Mouse (Mus musculus) ovary, adult 18-20 months (tissue): ENCODE measurements at regions not wholly inside any gene's neighbourhood (a gene's known extent, or its start where the extent isn't known, plus 50 kb on each side); places are given as distances from the start of the nearest gene placed in this dataset.
A peak's percentile ranks its signal among the peaks of the same experiment; 100 is the strongest.
"Not testable (repeated sequence)": the region's sequence is repeated elsewhere in the genome, so short reads cannot be mapped to it uniquely, and the experiment has no call there.

Experiments used
- DNase-seq: peaks from one replicate; pipeline ENCODE4 v3.0.0; 2022; ENCODE audit warnings: low spot score, mixed read lengths

- DNase-seq = no peak
These were observed 248.3 kb downstream of the Gadd45g start for GRCm38 (mm10) chr13:52094785-52095184.

DNA sequence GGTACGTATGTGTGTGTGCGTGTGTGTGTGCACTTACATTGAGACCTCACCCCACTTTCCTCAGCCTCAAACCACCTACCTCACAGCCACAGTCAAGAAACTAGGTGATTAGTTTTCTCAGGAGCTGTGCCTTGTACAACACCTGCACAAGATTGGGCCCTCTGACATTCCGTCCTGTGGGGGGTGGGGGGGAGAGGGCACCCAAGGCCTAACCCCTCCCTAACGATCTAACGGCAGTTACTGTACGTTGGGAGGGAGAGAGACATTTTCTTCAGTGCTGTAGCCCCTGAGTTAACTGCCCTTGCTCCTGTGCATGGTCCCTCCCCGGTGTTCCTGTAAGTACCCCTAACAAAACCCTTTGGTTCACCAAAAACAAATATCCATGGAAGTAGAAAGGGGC lies 250.0 kb downstream of the Gadd45g start:
- DNase-seq = no peak

GRCm38 (mm10) chr13:52105989-52106642 lies 259.6 kb downstream of the Gadd45g start:
- no peak for DNase-seq

GRCm38 (mm10) chr13:52108349-52108921 lies 262.0 kb downstream of the Gadd45g start:
- no peak for DNase-seq

- DNase-seq = no peak
These were observed 262.7 kb downstream of the Gadd45g start for GRCm38 (mm10) chr13:52109039-52109759.

DNA sequence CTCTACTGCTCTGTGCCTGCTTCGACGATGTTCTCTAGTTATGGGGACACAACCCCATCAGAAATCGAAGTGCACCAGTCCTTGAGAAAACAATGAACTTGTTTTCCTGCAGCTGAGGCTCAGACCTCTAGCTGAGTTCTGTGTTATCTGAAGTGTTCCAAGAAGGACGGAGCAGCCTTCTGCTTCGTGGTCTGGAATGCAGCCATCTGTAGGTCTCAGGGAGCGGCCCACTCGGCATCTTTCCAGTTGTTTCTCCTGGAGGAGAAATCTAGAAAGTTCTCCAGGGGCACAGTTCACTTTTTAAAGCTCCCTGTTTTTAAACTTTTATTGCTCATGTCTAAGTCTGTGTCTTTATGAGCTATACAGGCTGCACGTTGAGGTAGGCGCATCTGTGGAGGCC lies 264.3 kb downstream of the Gadd45g start:
- peak; percentile 69 for DNase-seq

- DNase-seq = no peak
These were observed 267.1 kb downstream of the Gadd45g start for GRCm38 (mm10) chr13:52113549-52113948.

DNA sequence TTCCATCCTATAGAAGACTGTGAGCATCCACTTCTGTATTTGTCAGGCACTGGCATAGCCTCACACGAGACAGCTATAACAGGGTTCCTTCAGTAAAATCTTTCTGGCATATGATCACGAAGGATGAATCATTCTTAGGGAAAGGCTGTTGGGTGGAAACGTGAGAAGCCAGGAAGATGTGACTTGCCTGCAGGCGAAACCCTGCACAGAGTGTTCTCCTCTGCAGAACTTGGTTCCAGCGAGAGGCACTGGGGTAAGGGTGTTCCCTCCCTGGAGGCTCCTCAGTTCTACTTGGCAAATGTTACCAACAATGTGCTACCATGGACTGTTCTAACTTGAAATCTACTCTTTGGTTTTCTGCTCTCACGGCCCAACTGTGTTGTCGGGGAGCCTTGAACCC lies 268.0 kb downstream of the Gadd45g start:
- no peak for DNase-seq

- no peak for DNase-seq
These were observed 268.5 kb downstream of the Gadd45g start for GRCm38 (mm10) chr13:52114962-52115361.

DNA sequence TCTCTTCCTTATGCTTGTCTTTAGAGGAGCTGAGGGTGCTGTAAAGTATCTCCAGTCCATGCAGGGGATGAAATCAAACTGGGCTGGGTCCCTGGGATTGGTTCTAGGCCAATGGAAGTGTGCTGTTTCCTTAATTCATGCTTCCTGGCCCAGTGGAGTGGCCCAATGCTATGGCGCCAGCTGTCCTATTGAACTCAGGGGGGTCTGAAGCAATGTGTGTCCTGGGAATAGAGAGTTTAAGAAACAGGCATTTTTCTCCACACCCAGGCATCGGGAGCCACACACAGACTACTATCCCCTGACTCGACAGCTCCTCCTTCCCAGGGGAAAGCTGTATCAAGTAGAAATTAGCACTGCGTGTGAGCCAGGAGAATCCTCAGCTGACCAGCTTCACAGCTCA lies 269.8 kb downstream of the Gadd45g start:
- DNase-seq = no peak

DNA sequence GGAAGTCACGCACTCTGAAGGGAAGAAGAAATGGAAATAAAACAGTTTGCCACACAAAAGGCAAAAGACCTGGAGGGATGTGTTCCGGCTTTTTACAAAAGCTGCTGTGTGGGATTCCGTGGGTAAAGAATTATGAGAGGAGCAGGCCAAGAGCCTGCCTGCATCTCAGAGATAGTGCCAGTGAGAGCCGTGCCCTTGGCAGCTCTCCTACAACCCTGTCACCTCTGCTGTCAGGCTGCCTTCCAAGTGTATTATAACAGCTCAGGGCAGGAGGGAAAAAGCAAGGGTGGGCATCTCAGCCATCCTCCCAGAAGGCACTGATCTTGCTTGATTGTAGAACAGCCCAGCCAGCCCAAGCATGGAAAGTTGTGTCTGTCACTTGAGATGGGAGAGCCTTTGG lies 270.3 kb downstream of the Gadd45g start:
- no peak for DNase-seq

DNA sequence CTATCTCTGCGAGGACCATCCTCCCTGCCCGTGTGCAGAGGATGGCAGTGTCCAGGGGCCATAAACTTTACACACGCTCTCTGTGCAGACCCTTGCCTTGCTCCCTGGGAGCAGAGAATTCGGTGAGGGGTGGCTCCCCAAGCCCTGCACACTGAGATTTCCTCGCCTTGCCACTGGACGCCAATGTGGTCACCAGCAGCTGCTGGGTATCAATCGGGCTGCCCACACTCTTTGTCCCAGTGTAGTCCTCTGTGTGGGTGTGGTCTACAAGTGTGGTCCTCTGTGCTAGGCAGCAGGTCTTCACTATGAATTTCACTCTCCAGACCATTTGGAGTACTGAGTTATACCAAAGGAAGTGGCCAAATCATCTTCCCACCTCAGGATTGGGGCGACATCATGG lies 274.3 kb downstream of the Gadd45g start:
- no peak for DNase-seq

DNA sequence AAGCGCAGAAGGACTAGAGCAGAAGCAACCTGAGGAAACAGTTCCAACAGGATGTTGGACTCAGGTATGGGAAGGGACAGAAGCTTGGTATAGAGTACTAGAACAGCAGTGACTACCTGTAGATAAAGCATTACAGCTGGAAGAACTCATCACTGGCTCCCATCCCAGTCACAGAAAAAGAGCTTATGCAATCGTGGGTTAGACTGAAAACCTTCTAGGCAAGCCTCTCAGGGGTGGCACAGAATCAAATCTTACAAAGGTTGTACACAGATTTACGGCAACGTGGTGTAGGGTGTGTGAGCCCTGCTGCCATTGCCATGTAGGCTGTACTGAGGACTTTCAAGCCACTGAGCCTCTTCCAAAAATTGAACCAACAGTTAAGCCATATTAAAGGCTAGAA lies 278.6 kb downstream of the Gadd45g start:
- DNase-seq = no peak

GRCm38 (mm10) chr13:52127751-52128150 lies 281.3 kb downstream of the Gadd45g start:
- DNase-seq = no peak

GRCm38 (mm10) chr13:52129466-52129865 lies 283.0 kb downstream of the Gadd45g start:
- DNase-seq = peak; percentile 33

DNA sequence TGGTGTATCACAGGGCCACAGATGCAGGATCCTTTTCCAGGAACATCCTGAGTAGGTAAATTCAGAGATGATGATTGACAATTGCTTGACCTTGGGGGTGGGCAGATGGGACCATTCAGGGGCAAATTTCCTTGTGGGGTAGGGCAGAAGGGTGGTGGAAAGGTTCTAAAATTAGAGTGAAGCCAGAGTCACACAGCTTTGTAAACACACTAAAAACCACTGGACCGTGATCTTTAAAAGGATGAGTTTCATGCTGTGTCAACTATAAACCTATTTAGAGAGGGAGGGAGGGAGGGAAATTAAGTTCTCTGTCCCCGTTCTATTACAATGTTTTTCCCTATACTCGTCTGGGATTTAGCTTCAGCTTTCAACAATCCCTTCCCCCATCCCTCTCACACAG lies 286.7 kb downstream of the Gadd45g start:
- no peak for DNase-seq

GRCm38 (mm10) chr13:52138331-52138945 lies 292.0 kb downstream of the Gadd45g start:
- DNase-seq = no peak

GRCm38 (mm10) chr13:52139140-52139809 lies 292.8 kb downstream of the Gadd45g start:
- DNase-seq = no peak

DNA sequence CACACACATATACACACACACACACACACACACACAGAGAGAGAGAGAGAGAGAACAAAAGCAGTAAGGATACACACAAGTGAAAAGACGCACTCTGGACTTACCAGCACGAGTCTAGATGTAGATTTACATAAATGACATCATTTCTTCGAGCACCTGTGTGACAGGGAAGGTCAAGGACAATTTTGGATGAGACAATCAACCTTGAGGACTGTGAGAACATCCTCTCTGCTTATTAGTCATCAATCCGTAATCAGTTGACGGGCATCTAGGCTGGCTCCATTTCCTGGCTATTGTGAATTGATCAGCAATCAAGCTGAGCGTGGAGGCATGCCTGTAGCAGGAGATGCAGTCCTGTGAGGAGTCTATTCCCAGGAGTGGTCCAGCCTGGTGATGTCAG lies 293.7 kb downstream of the Gadd45g start:
- DNase-seq = no peak

DNA sequence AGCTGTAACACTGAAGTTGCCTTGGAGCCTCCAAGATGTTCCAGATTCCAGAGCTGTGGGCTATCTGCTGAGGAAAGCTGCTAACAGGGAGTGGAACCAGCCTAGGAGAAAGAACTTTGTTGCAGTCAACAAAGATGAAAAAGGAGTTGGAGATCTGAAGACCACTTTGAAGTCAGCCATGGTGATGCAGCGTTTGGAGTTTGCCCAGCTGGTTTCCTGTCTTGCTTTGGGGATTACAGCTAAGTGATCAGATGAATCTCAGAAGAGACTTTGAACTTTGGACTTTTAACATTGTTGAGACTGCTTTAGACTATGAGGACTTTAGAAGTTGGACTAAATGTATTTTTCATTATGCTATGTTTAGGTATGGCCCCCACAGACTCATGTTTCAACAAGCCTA lies 297.6 kb downstream of the Gadd45g start:
- DNase-seq = not testable (repeated sequence)

GRCm38 (mm10) chr13:52145926-52146325 lies 299.4 kb downstream of the Gadd45g start:
- no peak for DNase-seq

GRCm38 (mm10) chr13:52150281-52150680 lies 303.8 kb downstream of the Gadd45g start:
- DNase-seq = no peak
